Mouse (Mus musculus) cortical plate, adult 2 months (tissue): ENCODE measurements around the gene Gls2. TPM values are rescaled to one million over a fixed set of nuclear protein-coding genes. Genes with fewer than 3 reads are reported as not detected.

Experiments used
- H3K27ac ChIP-seq: fragments of 200-500 bp; 2 replicates; pipeline ENCODE4 v1.5.1; 2012; ENCODE audit warnings: low read length, control low read depth, inconsistent platforms; ENCODE audit not compliant: insufficient read depth
- H3K4me1 ChIP-seq: fragments of 200-500 bp; 2 replicates; pipeline ENCODE4 v1.6.1; 2011; ENCODE audit warnings: low read length; ENCODE audit not compliant: control insufficient read depth, insufficient read depth
- H3K4me3 ChIP-seq: fragments of 200-500 bp; 2 replicates; pipeline ENCODE4 v1.5.1; 2011; ENCODE audit warnings: mild to moderate bottlenecking, low read length, control low read depth; ENCODE audit not compliant: insufficient read depth
- CTCF ChIP-seq: fragments of 200-500 bp; IDR thresholded peaks from 2 replicates; pipeline ENCODE4 v1.5.1; 2011; ENCODE audit warnings: mild to moderate bottlenecking, control low read depth, low read length; ENCODE audit not compliant: insufficient read depth; ENCODE audit errors: extremely low read depth
- POLR2A ChIP-seq: fragments of 200-500 bp; IDR thresholded peaks from 2 replicates; pipeline ENCODE4 v1.6.1; 2011; ENCODE audit warnings: mild to moderate bottlenecking, low read length, control low read depth; ENCODE audit not compliant: insufficient read depth; ENCODE audit errors: extremely low read depth
- polyA plus RNA-seq: library from polyadenylated mRNA; depleted of rRNA; stranded (reverse); fragments of >200 nt; gene quantifications from 2 replicates; pipeline ENCODE4 v1.2.3, GENCODE M21; 2012; rRNA removed

Gene Gls2
- polyA plus RNA-seq, 1 experiment = 54.8 TPM

DNA sequence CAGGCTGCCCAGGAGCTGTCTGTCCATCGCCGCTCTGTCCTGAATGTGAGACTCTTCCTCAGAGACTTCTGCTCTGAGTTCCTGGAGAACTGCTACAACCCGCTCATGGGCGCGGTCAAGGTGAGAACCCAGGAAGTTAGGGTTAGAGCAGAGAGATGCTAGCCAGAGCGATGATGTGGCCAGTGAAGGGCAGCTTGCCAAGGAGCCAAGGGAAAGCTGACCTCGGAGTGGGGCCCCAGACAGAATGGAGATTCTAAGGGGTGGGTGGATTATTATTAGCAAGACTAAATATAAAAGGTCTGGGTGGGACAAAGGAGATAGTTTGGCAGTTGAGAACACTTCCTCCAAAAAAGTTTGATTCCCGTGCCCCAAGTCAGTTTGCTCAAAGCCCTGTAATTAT is 49.0 kb downstream of the Gls2 start:
- Histone ChIP-seq H3K4me1 (no peaks in the 10 kb centered on the region), H3K4me3 (no peak overlapping the region), H3K27ac (no peak overlapping the region)
- TF ChIP-seq POLR2A = no peak
- TF ChIP-seq CTCF = no peak

DNA sequence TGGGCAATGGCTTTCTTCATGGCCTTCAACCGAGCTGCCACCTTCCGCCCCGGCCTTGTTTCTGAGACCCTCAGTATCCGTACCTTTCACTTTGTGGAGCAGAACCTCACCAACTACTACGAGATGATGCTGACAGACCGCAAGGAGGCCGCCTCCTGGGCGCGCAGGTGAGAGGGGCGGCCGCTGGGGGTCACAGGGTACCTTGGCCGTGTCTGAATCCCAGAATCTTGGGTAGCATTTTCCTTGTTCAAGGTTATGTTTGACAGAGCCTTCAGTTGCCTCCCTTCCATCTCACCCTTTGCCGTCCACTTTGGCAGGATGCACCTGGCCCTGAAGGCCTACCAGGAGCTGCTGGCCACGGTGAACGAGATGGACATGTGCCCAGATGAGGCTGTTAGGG is 49.9 kb downstream of the Gls2 start:
- H3K4me3 ChIP-seq = no peak overlapping the region
- no peaks in the 10 kb centered on the region for H3K4me1 ChIP-seq
- TF ChIP-seq POLR2A (no peak), CTCF (no peak)
- no peak overlapping the region for H3K27ac ChIP-seq

DNA sequence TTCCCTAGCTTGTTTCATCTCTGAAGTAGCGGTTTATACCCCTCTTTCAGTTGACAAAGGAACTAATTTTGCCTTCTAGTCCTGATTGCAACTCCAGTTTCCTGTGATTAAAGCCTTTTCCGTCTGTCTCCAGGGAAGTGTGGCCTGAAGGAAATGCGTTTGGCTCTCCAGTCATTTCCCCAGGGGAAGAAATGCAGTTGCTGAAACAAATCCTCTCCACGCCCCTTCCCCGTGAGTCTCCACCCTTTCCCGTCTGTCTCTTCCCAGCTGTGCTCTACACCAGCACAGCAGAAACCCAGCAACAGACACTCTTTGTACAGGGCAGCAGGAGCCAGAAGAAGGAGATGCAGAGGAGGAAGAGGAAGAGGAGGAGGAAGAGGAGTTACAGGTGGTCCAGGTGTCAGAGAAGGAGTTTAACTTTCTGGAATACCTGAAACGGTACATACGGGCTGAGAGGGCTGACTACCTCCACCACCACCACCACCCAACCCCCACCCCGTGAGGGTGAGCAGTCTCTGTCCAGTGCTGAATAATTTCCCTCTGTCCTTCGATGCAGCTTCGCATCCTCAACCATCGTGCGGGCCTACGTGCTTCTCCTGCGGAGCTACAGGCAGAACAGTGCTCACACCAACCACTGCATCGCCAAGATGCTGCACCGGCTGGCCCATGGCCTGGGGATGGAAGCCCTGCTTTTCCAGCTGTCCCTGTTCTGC is 52.9 kb downstream of the Gls2 start:
- Histone ChIP-seq H3K27ac (no peak overlapping the region), H3K4me1 (no peaks in the 10 kb centered on the region), H3K4me3 (no peak overlapping the region)
- TF ChIP-seq POLR2A (no peak), CTCF (no peak)

DNA sequence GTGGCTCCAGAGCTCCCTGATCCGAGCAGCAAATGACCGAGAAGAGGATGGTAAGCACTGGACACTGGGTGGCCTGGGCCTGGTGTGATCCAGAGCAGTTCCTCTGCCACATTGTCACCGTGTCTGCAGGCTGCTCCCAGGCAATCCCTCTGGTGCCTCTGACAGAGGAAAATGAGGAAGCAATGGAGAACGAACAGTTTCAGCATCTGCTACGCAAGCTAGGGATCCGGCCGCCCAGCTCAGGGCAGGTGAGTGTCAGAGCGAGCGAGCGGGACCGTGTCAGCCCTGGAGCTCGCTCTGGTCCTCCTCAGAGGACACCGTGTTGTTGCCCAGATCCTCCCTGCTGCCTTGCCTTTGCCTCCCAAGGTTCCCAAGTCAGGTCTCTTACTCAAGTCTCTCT is 56.3 kb downstream of the Gls2 start:
- TF ChIP-seq POLR2A = no peak
- TF ChIP-seq CTCF = no peak
- Histone ChIP-seq H3K4me1 (no peaks in the 10 kb centered on the region), H3K27ac (no peak overlapping the region), H3K4me3 (no peak overlapping the region)

DNA sequence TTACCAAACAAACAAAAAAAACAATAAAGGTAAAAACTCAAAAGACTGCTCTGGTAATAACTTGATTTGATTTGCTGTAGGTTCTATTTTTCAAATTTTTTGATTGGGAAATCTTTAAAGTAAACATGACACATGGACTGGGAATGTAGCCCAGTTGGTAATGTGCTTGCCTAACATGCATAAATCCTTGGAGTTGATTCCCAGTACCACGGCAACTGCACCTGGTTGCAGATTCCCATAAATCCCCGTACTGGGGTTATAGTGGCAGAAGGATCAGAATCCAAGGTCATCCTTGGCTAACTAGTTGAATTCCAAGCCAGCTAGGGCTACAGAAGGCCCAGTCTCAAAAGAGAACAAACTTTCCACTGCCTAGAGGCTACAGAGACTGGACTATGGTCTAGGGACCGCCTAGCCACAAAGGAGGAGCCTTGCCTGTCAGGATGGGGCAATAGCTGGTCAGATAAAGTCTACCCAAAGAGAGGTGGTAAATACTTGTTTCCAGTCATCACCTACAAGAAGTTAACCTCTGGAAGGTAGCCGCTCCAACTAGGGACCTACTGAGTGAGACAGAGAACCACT is 59.5 kb downstream of the Gls2 start, which contains the start of gene Apon:
Gene Apon (plus strand): TSS at position 420 of the 579 bp plus-strand sequence.
- Histone ChIP-seq H3K27ac (no peak within 1 kb of the TSS), H3K4me3 (no peak within 1 kb of the TSS), H3K4me1 (no peaks in the 10 kb centered on the region)
- TF ChIP-seq CTCF (no peak), POLR2A (no peak)

DNA sequence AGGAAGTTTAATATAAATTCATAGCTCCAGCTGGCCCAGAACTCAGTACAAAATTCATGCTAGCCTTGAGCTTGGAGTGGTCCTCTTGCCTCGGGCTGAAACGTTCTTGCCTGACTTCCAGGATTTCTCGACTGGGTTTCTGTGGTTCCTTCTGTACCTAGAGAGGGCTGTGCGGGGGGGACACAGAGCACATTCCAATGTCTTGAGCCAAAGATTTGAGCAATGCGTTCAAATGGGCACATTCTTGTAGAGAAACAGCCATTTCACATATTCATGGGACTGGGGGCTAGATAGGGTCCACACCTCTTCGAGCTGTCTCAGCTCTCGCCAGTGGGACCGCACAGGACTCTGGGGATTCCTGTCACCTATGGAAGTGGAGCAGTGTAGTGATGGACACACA is 61.7 kb downstream of the Gls2 start:
- Histone ChIP-seq H3K4me1 (no peaks in the 10 kb centered on the region), H3K27ac (no peak overlapping the region), H3K4me3 (no peak overlapping the region)
- TF ChIP-seq CTCF (no peak), POLR2A (no peak)

DNA sequence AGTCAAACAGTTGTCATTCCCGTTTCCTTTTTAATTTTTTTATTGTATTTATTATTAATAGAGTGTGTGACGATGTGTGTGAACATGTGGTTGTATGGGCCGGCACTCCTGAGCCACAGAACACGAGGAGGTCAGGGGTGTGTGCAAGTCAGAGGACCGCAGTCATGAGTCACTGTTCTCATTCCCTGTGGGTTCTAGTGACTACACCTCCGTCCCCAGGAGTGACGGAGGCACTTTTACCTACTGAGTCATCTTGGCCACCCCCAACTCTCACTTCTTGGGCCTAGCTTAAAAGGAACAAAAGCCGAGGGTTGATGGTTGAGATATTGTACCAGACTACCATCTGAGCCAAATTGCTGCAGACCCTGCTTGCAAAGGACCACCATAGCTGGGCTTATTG is 62.1 kb downstream of the Gls2 start:
- TF ChIP-seq POLR2A (no peak), CTCF (no peak)
- Histone ChIP-seq H3K4me3 (no peak overlapping the region), H3K27ac (no peak overlapping the region), H3K4me1 (no peaks in the 10 kb centered on the region)

DNA sequence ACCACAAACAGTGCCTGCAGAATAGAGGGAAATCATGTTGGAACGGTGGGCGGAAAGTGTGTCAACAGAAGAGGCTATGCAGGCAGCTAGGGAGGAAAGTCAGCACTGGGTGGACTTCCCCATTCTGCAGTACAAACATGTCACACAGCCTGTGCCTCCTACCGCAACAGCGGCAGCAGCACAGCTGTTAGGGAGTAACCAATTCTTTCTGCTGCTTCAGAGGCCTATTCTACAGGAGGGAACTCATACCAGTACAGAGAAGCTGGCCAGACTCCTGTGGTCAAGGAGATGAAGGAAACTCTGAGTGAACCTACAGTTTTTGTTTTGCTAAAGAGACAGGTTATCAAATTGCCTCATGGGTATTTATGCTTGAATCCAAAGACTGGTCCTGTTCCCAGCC is 64.7 kb downstream of the Gls2 start:
- no peaks in the 10 kb centered on the region for H3K4me1 ChIP-seq
- H3K4me3 ChIP-seq = no peak overlapping the region
- TF ChIP-seq POLR2A = no peak
- TF ChIP-seq CTCF = no peak
- no peak overlapping the region for H3K27ac ChIP-seq

Other genes starting within 250 kb of the Gls2 start
- not detected in 2 replicates for gene Hsd17b6, start 186.8 kb upstream of the Gls2 start, polyA plus RNA-seq
- gene Prim1, start 179.3 kb upstream of the Gls2 start, polyA plus RNA-seq = 7.5 and 8.1 TPM in 2 replicates
- gene Naca, start 158.9 kb upstream of the Gls2 start, polyA plus RNA-seq = 175 and 177 TPM in 2 replicates
- 66.9 and 67.7 TPM in 2 replicates for gene Ptges3, start 135.5 kb upstream of the Gls2 start, polyA plus RNA-seq
- 1,438 and 1,451 TPM in 2 replicates for gene Atp5b, start 111.2 kb upstream of the Gls2 start, polyA plus RNA-seq
- 30.2 and 32.1 TPM in 2 replicates for gene Baz2a, start 102.9 kb upstream of the Gls2 start, polyA plus RNA-seq
- gene Rbms2, start 14.2 kb upstream of the Gls2 start, polyA plus RNA-seq = 16.5 and 16.9 TPM in 2 replicates
- 9.0 and 10.0 TPM in 2 replicates for gene Spryd4, start 17.4 kb downstream of the Gls2 start, polyA plus RNA-seq
- not detected in 2 replicates for gene Mip, start 31.4 kb downstream of the Gls2 start, polyA plus RNA-seq
- 3.7 and 4.3 TPM in 2 replicates for gene Timeless, start 37.6 kb downstream of the Gls2 start, polyA plus RNA-seq
- not detected in 2 replicates for gene Apon, start 59.6 kb downstream of the Gls2 start, polyA plus RNA-seq
- 0.23 and 0.29 TPM in 2 replicates for gene Apof, start 74.2 kb downstream of the Gls2 start, polyA plus RNA-seq
- gene Stat2, start 76.1 kb downstream of the Gls2 start, polyA plus RNA-seq = 33.5 and 34.2 TPM in 2 replicates
- gene Il23a, start 104.3 kb downstream of the Gls2 start, polyA plus RNA-seq = 0.54 and 0.55 TPM in 2 replicates
- gene Pan2, start 108.9 kb downstream of the Gls2 start, polyA plus RNA-seq = 22.8 and 24.6 TPM in 2 replicates
- 63.7 and 65.8 TPM in 2 replicates for gene Cnpy2, start 128.0 kb downstream of the Gls2 start, polyA plus RNA-seq
- 224 and 233 TPM in 2 replicates for gene Cs, start 143.3 kb downstream of the Gls2 start, polyA plus RNA-seq
- 101 and 103 TPM in 2 replicates for gene Coq10a, start 174.5 kb downstream of the Gls2 start, polyA plus RNA-seq
- gene Ankrd52, start 182.7 kb downstream of the Gls2 start, polyA plus RNA-seq = 30.0 and 30.4 TPM in 2 replicates
- gene Slc39a5, start 206.8 kb downstream of the Gls2 start, polyA plus RNA-seq = 0.51 and 0.73 TPM in 2 replicates
- 79.4 and 83.4 TPM in 2 replicates for gene Nabp2, start 217.0 kb downstream of the Gls2 start, polyA plus RNA-seq
- 78.2 and 78.5 TPM in 2 replicates for gene Rnf41, start 217.2 kb downstream of the Gls2 start, polyA plus RNA-seq